Mouse (Mus musculus): Measurements from ENCODE around the gene Scamp1. TPM values are rescaled to one million over a fixed set of nuclear protein-coding genes. Genes with fewer than 3 reads are reported as not detected.

Gene Scamp1
- total and polyA plus RNA-seq, 2 experiments from 2014 or later: 14.9 to 20.9 TPM

- peak; percentile 62; the same call in 1 of the 2 replicates for ATAC-seq (ENCODE audit: insufficient read depth, low read depth)
- TF ChIP-seq EP300 (IDR thresholded peaks at IDR 0.05; ENCODE audit: low read depth): no peak
- TF ChIP-seq CTCF (IDR thresholded peaks at IDR 0.05; ENCODE audit: low read depth): no peak
These were observed 20.8 kb upstream of the Scamp1 start for GRCm38 (mm10) chr13:94306277-94306967.

DNA sequence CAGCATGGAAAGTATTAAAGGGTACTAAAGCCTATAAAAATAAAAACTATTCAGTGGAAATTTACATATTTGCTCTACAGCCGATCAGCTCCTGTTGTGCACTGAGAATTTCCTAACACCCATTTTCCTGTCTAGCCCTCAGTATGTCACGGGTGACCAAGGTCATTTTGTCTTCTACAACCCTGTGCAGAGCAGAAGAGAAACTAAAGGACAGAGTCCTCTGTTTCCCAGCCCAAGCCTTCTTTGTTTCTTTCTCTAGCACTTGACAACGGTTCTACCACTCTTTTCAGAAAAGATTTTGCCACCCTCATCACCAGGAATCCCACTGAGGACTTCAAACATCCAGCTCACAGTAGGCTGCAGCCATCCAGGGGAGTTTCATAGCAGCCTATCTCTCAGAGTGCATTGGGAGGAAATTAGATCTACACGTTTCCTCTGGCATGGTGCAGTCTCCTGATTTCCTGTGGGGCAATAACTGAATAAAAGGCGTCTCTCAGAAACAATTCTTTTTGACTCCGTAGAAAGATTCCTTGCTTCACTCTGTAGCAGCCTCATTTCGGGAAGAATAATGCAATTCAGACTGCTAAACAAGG is 15.4 kb upstream of the Scamp1 start:
- DNase-seq (ENCODE audit: low spot score): no peak
- H3K4me1 ChIP-seq (ENCODE audit: control insufficient read depth, insufficient read depth): no peaks in the 10 kb centered on the region
- TF ChIP-seq CTCF (IDR thresholded peaks at IDR 0.05; ENCODE audit: low read depth): no peak
- TF ChIP-seq EP300 (IDR thresholded peaks at IDR 0.05; ENCODE audit: low read depth): no peak
- no peak overlapping the region for H3K4me2 ChIP-seq (ENCODE audit: low read depth, low read length)
- H3K9me3 ChIP-seq (replicated peaks; ENCODE audit: control insufficient read depth, low read length): no peaks in the 10 kb centered on the region
- no peaks in the 10 kb centered on the region for H3K36me3 ChIP-seq (replicated peaks; ENCODE audit: control insufficient read depth, insufficient read depth, low read length)
- H3K4me3 ChIP-seq (ENCODE audit: low read depth, low read length): no peak overlapping the region
- no peak overlapping the region for H3K27ac ChIP-seq (ENCODE audit: low read depth)
- no peak overlapping the region for H3K9ac ChIP-seq (replicated peaks; ENCODE audit: low read depth, low read length)
- no peak for ATAC-seq (ENCODE audit: insufficient read depth, low read depth)
- H3K27me3 ChIP-seq (ENCODE audit: control insufficient read depth, insufficient read depth, low read length): no peaks in the 10 kb centered on the region
- 46% methylated on average over 7 of the region's 7 CpGs for WGBS

More at GRCm38 (mm10) chr13:94306277-94306967, 20.8 kb upstream of the Scamp1 start:
- H3K4me1 ChIP-seq (ENCODE audit: control insufficient read depth, insufficient read depth): peaks cover 6% of the 10 kb centered on the region
- 45% methylated on average over 18 of the region's 18 CpGs for WGBS
- no peaks in the 10 kb centered on the region for H3K9me3 ChIP-seq (replicated peaks; ENCODE audit: control insufficient read depth, low read length)
- 0 out of 2 replicates have a peak overlapping the region, but pooled peaks have one; percentile 10 for H3K4me3 ChIP-seq (ENCODE audit: low read depth, low read length)
- no peak overlapping the region for H3K9ac ChIP-seq (replicated peaks; ENCODE audit: low read depth, low read length)
- DNase-seq (ENCODE audit: low spot score): peak; percentile 15
- H3K36me3 ChIP-seq (replicated peaks; ENCODE audit: control insufficient read depth, insufficient read depth, low read length): no peaks in the 10 kb centered on the region
- no peak overlapping the region for H3K27ac ChIP-seq (ENCODE audit: low read depth)
- H3K4me2 ChIP-seq (ENCODE audit: low read depth, low read length): peak overlapping the region; percentile 50
- no peaks in the 10 kb centered on the region for H3K27me3 ChIP-seq (ENCODE audit: control insufficient read depth, insufficient read depth, low read length)

GRCm38 (mm10) chr13:94300232-94300631 is 14.6 kb upstream of the Scamp1 start:
- H3K4me3 ChIP-seq (ENCODE audit: low read depth, low read length): no peak overlapping the region
- WGBS: 74% methylated on average over 4 of the region's 4 CpGs
- ATAC-seq (ENCODE audit: insufficient read depth, low read depth) (no peak), DNase-seq (ENCODE audit: low spot score) (no peak)
- TF ChIP-seq EP300 (IDR thresholded peaks at IDR 0.05; ENCODE audit: low read depth) (no peak), CTCF (IDR thresholded peaks at IDR 0.05; ENCODE audit: low read depth) (no peak)
- no peak overlapping the region for H3K27ac ChIP-seq (ENCODE audit: low read depth)
- H3K36me3 ChIP-seq (replicated peaks; ENCODE audit: control insufficient read depth, insufficient read depth, low read length): no peaks in the 10 kb centered on the region
- no peaks in the 10 kb centered on the region for H3K9me3 ChIP-seq (replicated peaks; ENCODE audit: control insufficient read depth, low read length)
- no peak overlapping the region for H3K9ac ChIP-seq (replicated peaks; ENCODE audit: low read depth, low read length)
- H3K4me1 ChIP-seq (ENCODE audit: control insufficient read depth, insufficient read depth): no peaks in the 10 kb centered on the region
- no peaks in the 10 kb centered on the region for H3K27me3 ChIP-seq (ENCODE audit: control insufficient read depth, insufficient read depth, low read length)
- H3K4me2 ChIP-seq (ENCODE audit: low read depth, low read length): no peak overlapping the region

- Histone ChIP-seq H3K4me3 (ENCODE audit: low read depth, low read length) (no peak overlapping the region), H3K9ac (replicated peaks; ENCODE audit: low read depth, low read length) (no peak overlapping the region), H3K9me3 (replicated peaks; ENCODE audit: control insufficient read depth, low read length) (no peaks in the 10 kb centered on the region), H3K27ac (ENCODE audit: low read depth) (no peak overlapping the region), H3K36me3 (replicated peaks; ENCODE audit: control insufficient read depth, insufficient read depth, low read length) (no peaks in the 10 kb centered on the region), H3K4me1 (ENCODE audit: control insufficient read depth, insufficient read depth) (no peaks in the 10 kb centered on the region), H3K27me3 (ENCODE audit: control insufficient read depth, insufficient read depth, low read length) (no peaks in the 10 kb centered on the region), H3K4me2 (ENCODE audit: low read depth, low read length) (no peak overlapping the region)
- no peak for ATAC-seq (ENCODE audit: insufficient read depth, low read depth)
- WGBS: 79% methylated on average over 4 of the region's 4 CpGs
- TF ChIP-seq CTCF (IDR thresholded peaks at IDR 0.05; ENCODE audit: low read depth) (no peak), EP300 (IDR thresholded peaks at IDR 0.05; ENCODE audit: low read depth) (no peak)
- no peak for DNase-seq (ENCODE audit: low spot score)
These were observed 12.7 kb upstream of the Scamp1 start for GRCm38 (mm10) chr13:94298401-94298800.

GRCm38 (mm10) chr13:94296371-94296770 is 10.7 kb upstream of the Scamp1 start:
- WGBS: 71% methylated on average over 11 of the region's 11 CpGs
- Histone ChIP-seq H3K4me3 (ENCODE audit: low read depth, low read length) (no peak overlapping the region), H3K4me1 (ENCODE audit: control insufficient read depth, insufficient read depth) (no peaks in the 10 kb centered on the region), H3K27me3 (ENCODE audit: control insufficient read depth, insufficient read depth, low read length) (no peaks in the 10 kb centered on the region), H3K27ac (ENCODE audit: low read depth) (no peak overlapping the region), H3K36me3 (replicated peaks; ENCODE audit: control insufficient read depth, insufficient read depth, low read length) (no peaks in the 10 kb centered on the region), H3K9ac (replicated peaks; ENCODE audit: low read depth, low read length) (no peak overlapping the region), H3K9me3 (replicated peaks; ENCODE audit: control insufficient read depth, low read length) (no peaks in the 10 kb centered on the region), H3K4me2 (ENCODE audit: low read depth, low read length) (no peak overlapping the region)
- ATAC-seq (ENCODE audit: insufficient read depth, low read depth) (no peak), DNase-seq (ENCODE audit: low spot score) (no peak)
- TF ChIP-seq CTCF (IDR thresholded peaks at IDR 0.05; ENCODE audit: low read depth): no peak
